Mouse (Mus musculus) heart, adult 2 months (tissue): ENCODE data around the gene Cep112. TPM values are rescaled to one million over a fixed set of nuclear protein-coding genes. Genes with fewer than 3 reads are reported as not detected.

ENCODE experiments used
- DNase-seq, 2 experiments: peaks; one replicate each; pipeline ENCODE4 v3.0.0; 2021
- H3K27ac ChIP-seq: fragments of 200-600 bp; 2 replicates; pipeline ENCODE4 v1.8.1; 2022
- H3K27me3 ChIP-seq: fragments of 200-500 bp; 2 replicates; pipeline ENCODE4 v1.6.1; 2012; ENCODE audit warnings: mild to moderate bottlenecking, low read length, inconsistent platforms, mixed read lengths; ENCODE audit not compliant: control insufficient read depth, insufficient read depth
- H3K36me3 ChIP-seq: fragments of 200-500 bp; 2 replicates; pipeline ENCODE4 v1.6.1; 2012; ENCODE audit warnings: low read length, inconsistent platforms; ENCODE audit not compliant: control insufficient read depth, insufficient read depth
- H3K4me1 ChIP-seq: fragments of 200-500 bp; 2 replicates; pipeline ENCODE4 v1.6.1; 2011; ENCODE audit warnings: low read length; ENCODE audit not compliant: control insufficient read depth, insufficient read depth
- H3K4me3 ChIP-seq: fragments of 200-600 bp; 2 replicates; pipeline ENCODE4 v1.8.1; 2022
- H3K79me2 ChIP-seq: fragments of 200-500 bp; replicated peaks from 2 replicates; pipeline ENCODE4 v1.6.1; 2012; ENCODE audit warnings: mild to moderate bottlenecking, inconsistent platforms, low read length, moderate library complexity, mixed read lengths; ENCODE audit not compliant: control insufficient read depth, insufficient read depth
- H3K9ac ChIP-seq: fragments of 200-500 bp; 2 replicates; pipeline ENCODE4 v1.6.1; 2012; ENCODE audit warnings: low read depth, mild to moderate bottlenecking, control low read depth, inconsistent platforms, low read length, mixed read lengths
- CTCF ChIP-seq: fragments of 200-600 bp; IDR thresholded peaks from 2 replicates; pipeline ENCODE4 v1.8.1; 2022; ENCODE audit warnings: antibody characterized with exemption, mild to moderate bottlenecking, moderate library complexity
- EP300 ChIP-seq: fragments of 200-500 bp; IDR thresholded peaks from 2 replicates; pipeline ENCODE4 v1.6.1; 2011; ENCODE audit warnings: low read depth, low read length, control low read depth; ENCODE audit not compliant: insufficient read depth
- POLR2A ChIP-seq: fragments of 200-500 bp; IDR thresholded peaks from 2 replicates; pipeline ENCODE4 v1.6.1; 2011; ENCODE audit warnings: mild to moderate bottlenecking, low read depth, low read length, control low read depth; ENCODE audit not compliant: insufficient read depth
- WGBS: fragments of 180-500 bp; shearing (Covaris S2); methylation state at CpG from one replicate; pipeline ENCODE4 v1.1.7; 2018; 5-methylcytosine and 5-hydroxymethylcytosine counted together
- intact Hi-C: fragments of 180-260 bp; cut with DNase I; formaldehyde crosslinking; loops from one replicate; pipeline ENCODE4 v1.15.1; 2025
- polyA plus RNA-seq: library from polyadenylated mRNA; depleted of rRNA; stranded (reverse); fragments of >200 nt; gene quantifications from 2 replicates; pipeline ENCODE4 v1.2.3, GENCODE M21; 2012
- total RNA-seq, 2 experiments: library from RNA; stranded (reverse); gene quantifications; 2 replicates each; pipeline ENCODE4 v1.2.3; 2021

The Cep112 gene
- total and polyA plus RNA-seq, 3 experiments: 1.1 to 14.4 (median 10.6) TPM

GRCm38 (mm10) chr11:108425592-108425921, 565 bp downstream of the Cep112 start:
- H3K36me3 ChIP-seq: no peaks in the 10 kb centered on the region
- no peaks in the 10 kb centered on the region for H3K27me3 ChIP-seq
- H3K4me1 ChIP-seq: no peaks in the 10 kb centered on the region
- H3K4me3 ChIP-seq: peak overlapping the region; percentile 60
- H3K27ac ChIP-seq: peak overlapping the region; percentile 32; the same call in 1 of the 2 replicates
- no peaks in the 10 kb centered on the region for H3K79me2 ChIP-seq
- WGBS: 4% methylated on average over 14 of the region's 14 CpGs
- intact Hi-C loops: no loop called here
- H3K9ac ChIP-seq: peak overlapping the region; percentile 53
- no peak for DNase-seq
- no peak for TF ChIP-seq EP300
- no peak for TF ChIP-seq POLR2A
- TF ChIP-seq CTCF: no peak

DNA sequence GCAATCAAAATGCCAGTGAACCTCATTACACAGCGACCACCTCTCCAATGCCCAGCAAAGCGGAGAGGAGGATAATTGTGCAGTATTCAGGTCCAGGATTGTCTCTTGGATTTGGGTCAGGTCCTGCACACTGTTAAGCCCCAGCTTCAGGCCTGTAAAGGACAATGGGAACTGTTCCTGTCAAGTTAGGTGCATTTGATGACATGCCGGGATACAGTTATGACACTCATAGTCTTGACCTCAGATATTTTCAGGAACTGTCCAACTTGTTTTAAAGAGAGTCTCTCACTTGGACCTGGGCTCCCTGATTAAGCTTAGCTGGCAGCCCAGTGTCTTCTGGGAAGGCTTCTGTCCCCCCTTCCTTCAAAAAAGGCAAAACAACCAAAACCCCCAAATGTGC, 1.1 kb downstream of the Cep112 start:
- Histone ChIP-seq H3K27me3 (no peaks in the 10 kb centered on the region), H3K9ac (no peak overlapping the region), H3K4me3 (no peak overlapping the region), H3K79me2 (no peaks in the 10 kb centered on the region), H3K27ac (no peak overlapping the region), H3K36me3 (no peaks in the 10 kb centered on the region), H3K4me1 (no peaks in the 10 kb centered on the region)
- intact Hi-C loops: no loop called here
- DNase-seq: no peak
- no peak for TF ChIP-seq CTCF
- TF ChIP-seq EP300: no peak
- no peak for TF ChIP-seq POLR2A
- WGBS: 89% methylated on average over 3 of the region's 3 CpGs

- DNase-seq: no peak
- Histone ChIP-seq H3K4me3 (no peak overlapping the region), H3K27ac (no peak overlapping the region), H3K9ac (no peak overlapping the region), H3K36me3 (no peaks in the 10 kb centered on the region), H3K4me1 (no peaks in the 10 kb centered on the region), H3K27me3 (no peaks in the 10 kb centered on the region), H3K79me2 (no peaks in the 10 kb centered on the region)
- WGBS: 47% methylated on average over 6 of the region's 6 CpGs
- TF ChIP-seq EP300 (no peak), CTCF (no peak), POLR2A (no peak)
- intact Hi-C loops: no loop called here
These were observed 2.2 kb downstream of the Cep112 start for GRCm38 (mm10) chr11:108427191-108427590.

- H3K27me3 ChIP-seq: no peaks in the 10 kb centered on the region
- no peak for DNase-seq
- H3K9ac ChIP-seq: no peak overlapping the region
- intact Hi-C loops: no loop called here
- no peaks in the 10 kb centered on the region for H3K4me1 ChIP-seq
- no peak overlapping the region for H3K4me3 ChIP-seq
- H3K79me2 ChIP-seq: no peaks in the 10 kb centered on the region
- H3K36me3 ChIP-seq: no peaks in the 10 kb centered on the region
- H3K27ac ChIP-seq: no peak overlapping the region
- 74% methylated on average over 2 of the region's 2 CpGs for WGBS
- TF ChIP-seq CTCF (no peak), EP300 (no peak), POLR2A (no peak)
These were observed 4.1 kb downstream of the Cep112 start for GRCm38 (mm10) chr11:108429076-108429475.

GRCm38 (mm10) chr11:108443893-108444563, 19.0 kb downstream of the Cep112 start:
- no peak for TF ChIP-seq EP300
- Histone ChIP-seq H3K9ac (no peak overlapping the region), H3K36me3 (no peaks in the 10 kb centered on the region), H3K4me3 (no peak overlapping the region), H3K4me1 (no peaks in the 10 kb centered on the region), H3K79me2 (no peaks in the 10 kb centered on the region), H3K27me3 (no peaks in the 10 kb centered on the region), H3K27ac (no peak overlapping the region)
- 93% methylated on average over 11 of the region's 11 CpGs for WGBS
- intact Hi-C loops: no loop called here
- no peak for DNase-seq

- DNase-seq: no peak
- no peaks in the 10 kb centered on the region for H3K4me1 ChIP-seq
- no peaks in the 10 kb centered on the region for H3K36me3 ChIP-seq
- no peaks in the 10 kb centered on the region for H3K79me2 ChIP-seq
- intact Hi-C loops: loop anchor here (5.0 kb wide), 2 partner anchors 475 to 745 kb away; partner anchors contain the start of gene Axin2
- no peak for TF ChIP-seq POLR2A
- TF ChIP-seq CTCF: peak; percentile 71
- no peak for TF ChIP-seq EP300
- H3K4me3 ChIP-seq: no peak overlapping the region
- H3K9ac ChIP-seq: no peak overlapping the region
- no peaks in the 10 kb centered on the region for H3K27me3 ChIP-seq
- no peak overlapping the region for H3K27ac ChIP-seq
These were observed 22.2 kb downstream of the Cep112 start for GRCm38 (mm10) chr11:108447148-108447547.
